Mouse (Mus musculus) liver, embryonic 14.5 days (tissue): Measurements from ENCODE around the gene Stim1.

ENCODE experiments used
- CTCF ChIP-seq: IDR thresholded peaks from 2 replicates; pipeline ENCODE4 v1.5.1; 2016; ENCODE audit warnings: antibody characterized with exemption, low read depth, control low read depth
- EP300 ChIP-seq: IDR thresholded peaks from 2 replicates; pipeline ENCODE4 v1.6.1; 2016; ENCODE audit warnings: antibody characterized with exemption, low read depth

DNA sequence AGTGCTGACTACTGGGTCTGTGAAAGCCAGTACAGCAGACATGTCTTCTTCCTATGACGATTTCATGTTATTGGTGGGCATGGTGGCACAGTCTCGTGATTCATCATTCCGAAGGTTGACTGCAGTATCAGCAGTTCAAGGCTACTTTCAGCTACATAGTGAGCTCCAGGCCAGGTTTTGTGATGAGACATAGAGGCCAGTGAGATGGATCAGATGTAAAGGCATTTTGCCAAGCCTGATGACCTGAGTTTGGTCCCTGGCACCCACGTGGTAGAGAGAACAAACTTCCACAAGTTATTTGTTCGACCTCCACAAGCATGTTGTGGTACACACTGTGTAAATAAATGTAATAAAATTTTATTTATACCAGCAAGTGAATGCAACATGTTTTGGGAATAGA, 102.9 kb downstream of the Stim1 start:
- TF ChIP-seq CTCF (no peak), EP300 (no peak)
